Mouse (Mus musculus): Measurements from ENCODE around the gene Stap2.

Stap2 gene

DNA sequence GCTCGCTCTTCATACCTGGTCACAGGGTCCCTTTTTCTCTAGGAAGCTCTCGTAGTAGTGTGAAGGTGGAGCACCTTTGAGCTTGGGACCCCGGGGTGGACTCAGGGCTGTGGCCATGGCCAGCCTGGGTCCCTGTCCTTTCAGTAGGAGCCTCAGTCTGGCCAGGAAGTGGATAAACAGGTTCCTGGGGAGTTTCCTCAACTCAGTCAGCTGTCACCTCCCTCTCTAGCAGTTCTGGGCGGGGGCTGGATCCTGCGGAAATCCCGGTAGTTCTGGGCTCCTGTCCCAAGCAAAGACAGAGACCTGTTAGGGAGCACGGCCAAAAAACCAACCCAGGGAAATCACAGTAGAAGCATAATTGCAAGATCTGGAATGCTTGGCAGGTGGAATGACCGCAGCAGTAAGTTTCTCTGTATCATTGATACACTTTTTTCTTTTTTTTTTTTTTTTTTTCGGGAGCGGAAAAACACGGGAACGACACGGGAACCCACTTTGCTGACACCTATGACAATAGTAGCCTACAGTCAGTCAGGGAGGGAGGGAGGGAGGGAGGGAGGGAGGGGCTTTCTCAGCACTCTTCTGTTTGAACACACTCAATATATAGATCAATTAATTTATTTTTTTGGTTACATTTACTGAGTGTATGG, at the start of gene Stap2, which contains the start of gene Mpnd:
Stap2 (minus strand) TSS at position 170 of the 647 bp plus-strand sequence.
Mpnd (plus strand) TSS at position 297 of the 647 bp plus-strand sequence.
- in situ Hi-C loops (cut with MboI, MseI), result loop anchor here (5.0 kb wide), 2 partner anchors 1387 to 1863 kb away; no protein-coding TSS in a partner anchor

DNA sequence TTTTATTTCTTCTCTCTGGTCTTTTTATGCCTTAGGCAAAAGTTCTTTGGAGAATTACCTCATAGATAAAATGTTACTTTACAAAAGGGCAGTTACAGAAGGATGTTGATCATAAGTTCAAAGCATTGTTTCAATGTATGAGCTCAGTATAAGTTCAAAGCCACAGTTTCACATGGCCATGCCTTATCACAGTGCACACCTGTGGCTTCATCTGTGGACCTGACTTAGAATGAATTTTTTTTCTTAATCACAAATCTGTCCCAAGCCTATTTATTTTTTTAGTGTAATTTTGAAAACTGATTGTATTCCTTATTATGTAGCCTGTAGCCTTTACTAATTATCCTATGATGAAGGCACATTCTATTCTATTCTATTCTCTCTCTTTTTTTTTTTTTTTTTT, 49.6 kb upstream of the Stap2 start:
- in situ Hi-C loops (cut with MboI, MseI), result no loop called here

DNA sequence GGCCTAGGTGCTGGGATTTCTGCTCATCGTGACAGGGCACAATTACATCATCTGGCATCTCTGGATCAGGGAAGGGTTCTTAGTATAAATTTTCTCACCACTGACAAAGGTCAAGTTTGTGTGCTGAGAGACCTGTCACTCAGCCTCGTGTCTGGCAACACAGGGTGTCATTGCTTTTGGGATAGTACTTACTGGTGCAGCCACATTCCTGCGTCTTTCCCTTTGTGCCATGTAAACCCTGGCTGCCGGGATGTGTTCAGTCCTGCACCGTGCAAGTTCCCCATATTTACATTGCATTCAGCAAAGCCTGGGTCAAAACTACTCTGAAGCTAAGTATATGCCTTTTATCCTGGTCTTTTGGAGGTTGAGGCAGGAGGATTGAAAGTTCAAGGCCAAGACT, 46.0 kb upstream of the Stap2 start:
- in situ Hi-C loops (cut with MboI, MseI), result no loop called here

DNA sequence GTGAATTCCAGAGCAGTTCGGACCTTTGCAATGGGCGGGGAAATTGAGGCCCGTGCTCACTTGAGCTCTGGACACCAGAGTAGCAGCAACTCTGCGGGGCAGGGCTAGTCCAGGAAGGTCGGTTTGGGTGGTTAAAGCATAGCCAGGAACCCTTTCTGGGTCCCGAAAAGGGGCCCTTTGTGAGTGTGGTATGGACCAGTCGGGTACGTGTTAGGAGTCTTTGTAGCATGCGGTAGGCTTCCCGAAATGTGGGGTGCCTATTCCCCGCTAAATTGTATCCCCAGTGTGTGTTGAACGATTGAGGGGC, 35.4 kb upstream of the Stap2 start:
- in situ Hi-C loops (cut with MboI, MseI), result no loop called here

DNA sequence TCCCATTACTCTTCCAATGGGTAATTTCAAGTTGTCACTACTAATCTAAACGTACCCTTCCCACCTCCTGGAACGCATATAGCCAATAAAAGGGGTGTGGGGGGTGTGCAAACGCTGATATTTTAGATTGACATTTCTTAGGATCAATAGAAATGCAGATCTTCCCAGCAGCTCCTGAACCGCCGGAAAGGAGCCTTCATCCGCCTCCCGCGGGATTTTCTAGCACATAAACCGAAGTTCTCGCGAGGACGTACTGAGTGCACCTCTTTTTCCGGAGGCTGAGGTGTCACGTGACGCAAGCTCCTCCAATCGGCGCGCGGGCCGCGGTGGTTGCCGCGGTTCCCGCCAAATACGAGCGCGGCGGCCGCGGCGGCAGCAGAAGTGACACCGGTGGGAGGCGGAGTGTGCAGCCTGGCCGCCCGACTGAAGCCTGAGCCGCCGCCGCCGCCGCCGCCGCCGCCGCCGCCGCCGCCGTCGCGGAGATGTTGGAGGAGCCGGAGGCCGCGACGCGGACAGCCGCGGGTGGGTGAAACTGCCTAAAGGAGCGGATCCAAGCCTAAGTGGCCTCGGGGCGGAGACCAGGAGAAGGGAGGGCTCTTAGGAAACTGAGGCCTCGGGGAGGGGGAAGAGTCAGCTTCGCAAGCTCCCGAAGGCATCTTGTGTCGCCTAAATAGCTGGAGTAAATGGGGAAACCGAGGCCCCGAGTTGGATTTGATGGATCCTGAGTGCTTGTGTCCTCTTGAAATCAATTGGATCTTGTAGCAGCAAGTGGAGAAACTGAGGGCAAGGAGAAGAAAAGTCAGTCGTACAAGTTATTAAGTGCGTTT, 34.9 kb upstream of the Stap2 start, which contains the start of gene Chaf1a:
Chaf1a (plus strand) TSS at position 410 of the 827 bp plus-strand sequence.
- in situ Hi-C loops (cut with MboI, MseI), result no loop called here

DNA sequence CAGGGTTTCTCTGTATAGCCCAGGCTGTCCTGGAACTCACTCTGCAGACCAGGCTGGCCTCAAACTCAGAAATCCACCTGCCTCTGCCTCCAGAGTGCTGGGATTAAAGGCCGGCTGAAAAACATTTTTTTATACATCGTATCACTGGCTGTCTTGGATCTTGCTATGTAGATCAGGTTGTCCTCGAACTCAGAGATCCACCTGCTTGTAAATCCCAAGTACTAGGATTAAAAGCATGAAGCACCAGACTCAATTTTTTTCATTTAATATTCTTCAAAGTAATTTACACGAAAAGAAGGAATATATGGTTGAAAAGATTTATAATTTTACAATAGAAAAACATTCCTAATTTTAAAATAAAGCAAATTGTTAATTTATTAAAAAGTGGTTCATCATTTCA, 34.0 kb upstream of the Stap2 start:
- in situ Hi-C loops (cut with MboI, MseI), result no loop called here

DNA sequence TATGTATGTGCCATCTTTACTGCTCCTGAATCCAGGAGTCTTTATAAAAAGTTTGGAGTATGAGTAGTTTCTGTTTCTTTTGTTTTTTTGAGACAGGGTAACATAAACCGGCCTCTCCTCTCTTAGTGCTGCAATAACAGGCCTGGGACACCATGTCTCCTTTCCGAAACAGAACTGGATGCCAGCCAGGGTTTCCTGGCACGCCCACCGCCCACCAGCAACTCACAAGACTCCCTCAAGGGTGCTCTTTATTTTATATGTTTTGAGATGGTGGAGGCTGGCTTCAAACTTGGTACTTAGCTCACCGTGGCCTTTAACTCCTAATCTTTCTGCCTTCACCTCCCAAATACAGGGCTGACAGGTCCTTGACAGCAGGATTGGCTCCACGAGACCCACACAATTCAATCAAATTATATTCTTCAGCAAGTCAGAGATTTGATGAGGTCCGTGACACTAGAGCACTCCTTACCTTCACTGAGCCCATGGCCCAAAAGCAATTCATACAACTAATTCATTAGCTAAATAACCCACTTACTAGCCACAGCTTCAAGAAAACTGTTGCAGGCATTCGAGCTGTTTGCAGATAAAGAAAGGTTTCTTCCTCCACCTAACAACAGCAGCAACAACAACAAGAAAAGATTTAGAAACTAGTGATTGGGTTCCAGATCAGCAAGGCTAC, 33.3 kb upstream of the Stap2 start:
- in situ Hi-C loops (cut with MboI, MseI), result no loop called here

DNA sequence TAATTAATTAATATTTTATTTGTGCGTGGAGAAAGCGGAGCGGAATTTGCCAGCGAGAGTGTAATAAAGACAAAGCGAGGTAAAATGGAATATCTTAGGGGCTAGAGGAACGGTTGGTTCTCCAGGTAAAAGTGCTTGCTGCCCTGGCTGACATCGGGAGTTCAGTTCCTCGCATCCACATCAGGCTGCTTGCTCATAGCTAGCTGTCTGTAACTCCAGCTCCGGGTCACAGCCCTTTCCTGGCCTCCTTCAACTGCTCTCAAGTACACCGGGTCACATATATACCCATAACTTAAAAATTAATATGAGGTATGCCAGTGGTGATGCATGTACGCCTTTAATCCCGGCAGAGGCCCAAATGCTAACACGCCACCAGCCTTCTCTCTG, 31.5 kb upstream of the Stap2 start:
- in situ Hi-C loops (cut with MboI, MseI), result no loop called here

DNA sequence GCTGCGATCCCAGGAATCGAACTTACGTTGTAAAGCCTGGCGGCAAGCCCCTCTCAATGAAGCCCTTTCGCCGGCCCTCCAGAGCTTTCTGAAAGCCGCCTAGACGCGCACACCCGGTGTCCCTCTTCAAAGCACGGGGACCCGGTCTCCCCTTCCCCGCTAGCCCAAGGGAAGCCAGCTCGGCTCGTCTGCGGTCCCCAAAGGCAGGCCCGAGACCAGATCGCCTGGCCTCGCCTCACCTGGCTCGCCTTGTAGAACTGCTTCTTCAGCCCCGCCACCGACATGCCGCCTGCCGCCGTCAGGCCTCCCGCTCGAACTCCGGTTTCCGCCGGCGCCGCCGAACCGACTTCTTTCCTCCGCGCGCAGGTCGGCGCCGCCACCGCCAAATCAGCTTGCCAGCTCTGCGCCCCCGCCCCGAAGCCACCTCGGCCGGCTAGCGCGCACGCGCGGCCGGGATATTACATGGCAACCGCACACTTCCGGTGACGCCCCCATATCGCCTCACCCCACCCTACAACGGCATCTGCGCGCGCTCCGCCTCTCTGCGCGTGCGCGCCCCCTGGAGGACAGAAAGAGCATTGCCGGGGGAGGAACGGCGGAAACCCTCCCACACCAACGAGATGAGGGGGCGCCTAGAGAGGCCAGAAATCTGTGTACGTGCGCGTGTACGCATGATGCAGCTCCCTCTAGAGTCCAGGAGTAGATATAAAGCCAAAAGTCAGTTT, 31.0 kb upstream of the Stap2 start, which contains the start of gene Sh3gl1:
Sh3gl1 (minus strand) TSS at position 460 of the 725 bp plus-strand sequence.
- in situ Hi-C loops (cut with MboI, MseI), result no loop called here

DNA sequence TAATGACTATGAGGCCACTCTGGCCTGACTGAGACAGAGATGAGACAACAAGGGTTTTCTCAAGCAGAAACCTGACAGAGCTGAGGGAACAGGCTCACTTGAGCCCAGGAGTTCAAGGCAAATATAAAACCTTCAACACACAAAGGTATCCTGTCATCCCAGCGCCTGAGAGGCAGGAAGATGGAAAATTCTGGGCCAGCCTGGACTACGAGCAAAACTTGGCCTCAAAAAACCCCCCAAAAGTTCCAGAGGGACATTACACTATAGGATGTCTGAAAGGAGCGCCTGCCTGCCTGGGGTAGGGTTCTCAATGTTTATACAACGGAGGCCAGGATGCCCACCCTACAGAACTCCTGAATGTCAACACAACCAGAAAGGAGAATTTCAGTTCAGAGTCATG, 29.8 kb upstream of the Stap2 start:
- in situ Hi-C loops (cut with MboI, MseI), result no loop called here

DNA sequence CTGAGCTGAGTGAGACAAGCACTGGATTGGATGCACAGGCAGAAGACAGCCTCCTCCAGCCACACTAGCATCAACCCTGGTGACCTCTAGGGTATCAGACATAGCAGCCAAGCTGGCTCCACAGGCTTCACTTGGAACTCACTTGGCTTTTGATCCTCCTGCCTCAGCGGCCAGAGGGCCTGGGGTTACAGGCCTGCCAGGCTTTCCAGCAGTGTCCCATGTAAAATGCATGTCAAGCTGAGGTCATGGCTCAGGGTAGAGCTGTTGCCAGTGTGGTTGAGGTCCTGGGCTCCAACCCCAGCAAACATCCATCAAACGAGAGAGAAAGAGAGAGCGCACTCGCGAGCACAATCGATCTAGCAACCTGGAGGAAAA, 29.3 kb upstream of the Stap2 start:
- in situ Hi-C loops (cut with MboI, MseI), result no loop called here

DNA sequence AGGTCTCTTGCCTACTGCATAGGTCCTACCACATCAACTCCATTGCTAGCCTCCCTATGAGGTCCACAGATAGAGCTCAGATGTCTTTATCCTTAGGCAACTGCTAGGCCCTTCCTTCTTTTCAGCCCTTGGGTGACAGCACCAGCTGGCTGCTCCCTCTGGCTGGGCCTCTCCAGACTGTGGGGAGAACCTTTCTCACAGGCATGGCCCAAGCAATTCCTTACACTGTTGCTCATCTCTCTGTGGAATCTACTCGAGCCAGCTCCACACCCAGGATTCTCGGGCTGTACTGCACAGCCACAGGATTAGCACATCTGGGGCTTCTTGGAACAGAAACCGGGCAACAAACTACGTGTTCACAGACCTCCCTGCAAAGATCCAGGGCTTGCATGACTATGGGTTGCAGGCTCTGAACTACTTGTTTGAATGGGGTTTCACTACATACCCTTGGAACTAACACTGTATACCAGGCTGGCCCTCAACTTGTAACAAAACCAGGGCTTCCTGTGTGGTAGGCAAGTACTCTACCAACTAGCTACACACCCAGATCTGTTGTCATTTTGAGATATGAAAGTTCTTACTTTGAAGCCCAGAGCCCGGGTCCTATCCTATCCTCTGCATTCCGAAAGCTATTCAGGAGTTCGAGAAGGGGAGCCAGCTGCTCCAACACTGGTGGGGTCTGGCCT, 28.8 kb upstream of the Stap2 start:
- in situ Hi-C loops (cut with MboI, MseI), result no loop called here

DNA sequence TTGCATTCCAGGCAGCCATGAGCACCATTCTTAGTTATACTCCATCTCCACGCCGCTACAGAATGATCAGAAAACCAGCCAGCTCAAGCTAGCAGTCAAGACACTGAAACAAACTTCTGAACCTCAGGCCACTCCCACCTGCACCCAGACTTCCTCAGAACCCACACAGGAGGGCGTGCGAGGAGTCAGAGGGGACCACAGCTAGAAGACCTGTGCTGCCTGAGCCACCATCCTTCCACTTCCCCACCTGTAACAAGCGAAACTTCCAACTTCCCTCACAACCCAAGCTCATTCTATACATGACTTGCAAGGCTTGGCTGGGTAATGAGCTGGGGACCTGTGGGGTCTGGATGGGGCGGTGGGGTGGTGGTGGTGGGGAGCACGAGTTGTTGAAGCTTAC, 27.4 kb upstream of the Stap2 start:
- in situ Hi-C loops (cut with MboI, MseI), result no loop called here

DNA sequence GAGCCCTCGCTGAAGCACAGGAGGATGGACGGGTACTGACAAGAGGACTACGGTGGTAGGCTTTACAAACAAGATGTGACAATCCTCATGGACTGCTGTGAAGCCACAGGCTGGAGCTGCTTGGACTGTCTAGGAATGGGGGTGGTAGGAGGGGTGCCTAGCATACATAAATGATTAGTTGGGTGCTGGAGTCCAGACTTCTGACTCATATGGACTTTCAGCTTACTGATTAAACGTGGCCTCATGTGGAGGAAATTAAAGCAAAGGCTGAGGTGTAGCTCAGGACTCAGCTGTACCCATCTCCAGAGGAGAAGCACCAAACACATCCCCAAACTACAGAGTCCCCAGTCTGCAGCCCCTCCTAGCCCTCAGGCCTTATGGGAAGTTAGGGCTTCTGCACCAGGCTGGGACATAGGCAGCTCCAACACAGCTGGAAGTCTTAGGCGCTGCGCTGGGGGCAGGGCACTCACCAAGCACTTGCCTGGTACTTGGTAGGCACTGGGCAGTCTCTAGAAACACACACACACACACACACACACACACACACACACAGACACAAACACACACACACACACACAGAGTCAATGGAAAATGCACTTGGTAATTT, 26.8 kb upstream of the Stap2 start:
- in situ Hi-C loops (cut with MboI, MseI), result no loop called here

DNA sequence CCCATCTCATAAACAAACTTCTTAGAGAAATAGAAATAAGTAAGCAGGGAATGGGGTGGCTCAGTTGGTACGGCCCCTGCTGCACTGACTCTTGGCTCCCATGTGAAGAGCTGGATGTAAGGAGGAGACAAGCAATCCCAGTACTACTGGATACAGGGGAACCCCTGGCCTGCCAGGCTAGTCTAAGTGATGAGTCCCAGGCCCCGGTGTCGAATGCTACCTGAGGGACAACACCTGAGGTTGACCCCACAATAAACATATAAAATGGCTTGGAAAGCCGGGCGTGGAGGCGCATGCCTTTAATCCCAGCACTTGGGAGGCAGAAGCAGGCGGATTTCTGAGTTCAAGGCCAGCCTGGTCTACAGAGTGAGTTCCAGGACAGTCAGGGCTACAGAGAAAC, 26.0 kb upstream of the Stap2 start:
- in situ Hi-C loops (cut with MboI, MseI), result no loop called here

DNA sequence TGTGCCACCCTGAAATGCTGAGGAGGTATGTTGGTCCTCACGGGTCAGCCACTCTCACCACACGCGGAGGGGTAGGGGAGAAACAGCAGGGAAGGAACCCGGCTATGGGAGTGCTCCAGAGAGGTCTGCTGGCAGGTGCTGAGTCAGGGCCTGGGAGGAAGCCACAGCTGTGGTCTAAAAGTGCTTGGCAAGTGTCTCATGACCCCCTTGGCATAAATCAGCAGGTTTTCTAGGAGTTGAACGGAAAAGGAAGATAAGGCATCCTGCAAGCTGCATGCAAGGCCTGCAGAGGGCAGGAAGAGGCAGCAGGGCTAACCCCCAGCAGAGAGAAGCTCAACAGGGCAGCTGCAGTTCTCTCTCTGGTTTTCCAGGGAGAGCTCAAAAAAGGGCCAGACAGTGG, 25.5 kb upstream of the Stap2 start:
- in situ Hi-C loops (cut with MboI, MseI), result no loop called here

DNA sequence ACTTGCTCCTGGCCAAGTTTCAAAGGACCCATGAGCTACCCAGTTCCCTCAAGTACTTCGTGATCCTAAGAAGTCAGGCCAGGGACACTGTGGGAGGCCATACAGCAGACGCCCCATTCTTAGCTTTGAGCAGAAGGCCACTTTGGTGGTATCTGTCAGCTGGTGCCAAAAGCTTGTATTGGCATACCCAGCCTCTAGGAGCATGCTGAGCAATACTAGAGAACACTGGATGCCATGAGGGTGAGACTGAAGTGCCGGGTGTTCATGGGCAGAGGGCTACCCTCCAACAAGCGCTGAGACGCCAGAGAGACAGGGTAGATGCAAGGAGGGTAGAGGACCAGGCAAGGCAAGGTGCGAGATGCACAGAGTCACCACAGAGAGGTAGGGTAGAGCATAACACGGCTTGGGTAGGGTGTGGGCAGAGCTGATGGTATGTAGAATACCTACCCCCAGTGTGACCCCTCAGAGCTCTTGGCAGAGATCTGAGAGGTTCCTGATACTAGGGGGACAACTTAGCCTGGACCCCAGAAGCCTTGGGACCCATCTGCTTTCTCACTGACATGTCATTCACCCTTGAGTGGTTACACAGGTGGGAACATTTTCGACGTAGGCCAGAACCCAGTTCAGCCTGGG, 25.0 kb upstream of the Stap2 start:
- in situ Hi-C loops (cut with MboI, MseI), result no loop called here

DNA sequence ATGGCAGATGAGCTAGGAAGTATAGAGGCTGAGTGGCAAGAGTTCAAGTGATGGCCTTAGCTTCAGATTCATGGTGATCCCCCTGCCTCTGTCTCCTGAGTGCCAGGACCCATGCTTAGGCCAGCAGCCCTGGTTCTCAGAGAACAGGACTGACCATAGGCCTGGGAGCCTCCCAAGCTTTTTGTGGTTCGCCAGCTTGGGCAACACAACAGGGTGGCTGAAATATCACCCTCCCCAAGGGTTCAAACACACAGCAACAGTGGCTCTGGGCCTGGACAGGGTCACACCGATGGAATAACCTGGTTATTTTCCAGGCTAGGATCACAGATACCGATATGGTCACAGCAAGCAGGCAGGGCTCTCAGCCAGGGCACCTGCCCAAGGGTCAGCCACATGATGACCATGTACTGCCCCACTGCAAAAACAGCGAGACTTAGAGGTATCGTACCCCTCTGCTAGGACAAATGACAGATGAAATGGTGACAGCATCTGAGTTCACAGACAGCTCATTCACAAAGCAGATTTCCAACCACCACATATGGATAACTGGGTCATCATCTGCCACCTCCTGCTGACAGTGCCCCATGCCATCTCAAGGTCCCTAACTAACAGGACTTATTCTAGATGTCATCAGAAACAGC, 22.5 kb upstream of the Stap2 start:
- in situ Hi-C loops (cut with MboI, MseI), result no loop called here

DNA sequence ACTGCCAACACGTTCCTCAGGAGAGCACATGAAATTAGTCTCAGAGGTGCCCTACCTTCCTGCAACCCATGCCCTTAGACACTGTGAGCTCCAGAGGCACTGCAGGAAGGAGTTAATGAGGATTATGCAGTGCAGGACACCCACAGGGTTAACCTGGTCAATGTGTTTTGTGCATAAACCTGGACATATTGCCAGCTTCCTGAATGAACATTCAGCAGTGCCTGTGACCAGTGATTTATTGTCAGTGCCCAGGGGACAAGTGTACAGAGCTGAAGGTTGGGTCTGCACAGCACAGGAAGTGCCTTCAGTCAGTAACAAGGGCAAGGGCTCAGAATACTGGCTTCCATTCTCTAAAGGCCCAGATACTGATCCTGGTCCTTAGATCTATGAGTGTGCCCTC, 21.5 kb upstream of the Stap2 start:
- in situ Hi-C loops (cut with MboI, MseI), result no loop called here

DNA sequence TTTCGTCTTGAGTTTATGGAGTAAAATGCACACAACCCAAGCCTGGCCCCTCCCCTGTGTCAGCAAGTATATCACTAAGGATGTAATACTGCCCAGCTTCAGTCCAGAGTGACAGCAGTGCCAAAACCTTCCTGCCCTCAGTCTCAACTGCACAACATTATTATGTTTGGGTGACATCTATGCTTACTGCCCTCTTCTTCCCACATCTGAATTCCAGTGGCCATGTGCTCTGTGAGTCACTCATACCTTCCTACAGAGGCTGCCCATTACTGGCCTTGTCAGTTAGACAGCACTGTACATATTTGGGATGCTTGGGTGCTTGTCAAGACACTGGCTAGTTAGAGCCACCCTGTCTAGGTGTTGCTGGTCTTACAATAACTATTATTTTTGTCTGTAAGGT, 20.9 kb upstream of the Stap2 start:
- in situ Hi-C loops (cut with MboI, MseI), result no loop called here
